Mouse (Mus musculus) CD4-positive, CD25-positive, alpha-beta regulatory T cell, adult 2 months (primary cell): Measurements from ENCODE around the gene Acot7.

ENCODE experiments used
- DNase-seq: peaks from one replicate; pipeline ENCODE4 v3.0.0-alpha.2; 2012; ENCODE audit warnings: low read depth, low spot score

Gene Acot7

DNA sequence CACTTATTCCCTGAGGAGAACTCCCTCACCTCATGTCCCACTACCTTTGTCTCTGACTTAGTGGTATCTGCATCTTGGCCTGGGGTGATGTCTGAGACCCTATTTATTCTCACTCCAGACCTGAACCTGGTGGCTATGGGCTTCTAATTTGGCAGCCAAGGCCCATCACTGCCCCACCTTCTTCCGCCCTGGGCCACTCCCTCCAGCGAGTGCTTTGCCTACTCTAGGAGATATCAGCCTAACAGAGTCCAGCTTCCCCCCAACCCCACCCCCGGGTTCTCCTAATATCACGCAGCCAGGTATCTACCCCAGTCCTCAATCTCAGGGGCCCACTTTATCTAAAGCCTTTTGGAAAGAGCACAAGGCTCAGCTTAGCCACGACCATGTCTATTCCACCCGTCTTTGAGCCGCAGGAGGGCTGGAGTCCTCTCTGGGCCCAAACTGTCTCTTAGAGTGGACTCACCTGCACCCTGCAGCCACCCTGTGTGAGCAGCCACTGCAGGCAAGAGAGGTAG lies 26.4 kb upstream of the Acot7 start:
- DNase-seq: no peak

DNA sequence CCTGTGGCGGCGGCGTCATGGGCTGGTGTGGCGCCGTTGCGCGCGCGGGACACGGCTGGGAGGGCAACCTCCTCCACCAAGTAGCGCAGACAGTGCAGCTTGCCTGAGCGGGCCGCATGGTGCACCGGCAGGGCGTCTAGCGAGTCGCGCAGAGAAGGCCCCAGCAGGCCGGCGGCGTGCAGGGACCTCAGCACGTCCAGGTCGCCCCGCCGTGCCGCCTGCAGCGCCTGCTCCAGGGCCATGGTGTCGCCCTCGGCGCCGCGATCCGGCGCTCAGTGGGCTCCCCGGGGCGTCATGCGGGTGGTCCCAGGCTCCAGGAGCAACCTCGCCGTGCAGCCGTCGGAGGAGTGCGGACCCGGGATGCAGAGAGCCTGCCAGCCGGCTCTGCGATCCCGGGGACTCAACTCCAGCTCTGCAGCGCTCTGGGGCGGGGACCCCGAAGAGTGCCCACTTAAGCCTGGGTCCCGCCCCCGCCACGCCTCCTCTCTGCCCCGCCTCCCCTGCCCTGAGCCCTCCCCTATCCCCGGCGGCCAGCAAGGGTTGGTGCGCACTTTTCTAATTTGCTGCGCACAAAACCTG lies 25.9 kb upstream of the Acot7 start, which contains the start of gene Espn:
Gene Espn (minus strand): TSS at position 406 of the 579 bp plus-strand sequence.
- DNase-seq: peak; percentile 49

DNA sequence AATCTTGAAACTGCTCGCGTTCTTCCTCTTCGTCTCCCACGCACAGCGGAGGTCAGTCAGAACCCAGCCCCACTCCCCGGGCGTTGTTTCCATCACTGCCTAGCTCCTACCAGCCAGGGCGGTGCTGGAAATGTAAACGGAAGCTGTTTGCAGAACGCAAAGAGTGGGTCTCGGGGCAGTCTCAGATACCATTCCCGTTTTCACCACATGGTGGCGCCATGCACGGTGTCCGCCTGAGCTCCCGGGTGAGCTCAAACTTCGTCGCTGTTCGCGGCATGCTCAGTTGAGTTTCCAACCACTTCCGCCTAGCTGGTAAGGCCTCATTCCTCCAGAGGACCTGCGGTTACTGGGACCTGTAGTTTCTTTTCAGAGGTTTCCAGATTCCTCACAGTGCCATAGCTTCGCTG lies 24.2 kb upstream of the Acot7 start:
- DNase-seq: peak; percentile 96

DNA sequence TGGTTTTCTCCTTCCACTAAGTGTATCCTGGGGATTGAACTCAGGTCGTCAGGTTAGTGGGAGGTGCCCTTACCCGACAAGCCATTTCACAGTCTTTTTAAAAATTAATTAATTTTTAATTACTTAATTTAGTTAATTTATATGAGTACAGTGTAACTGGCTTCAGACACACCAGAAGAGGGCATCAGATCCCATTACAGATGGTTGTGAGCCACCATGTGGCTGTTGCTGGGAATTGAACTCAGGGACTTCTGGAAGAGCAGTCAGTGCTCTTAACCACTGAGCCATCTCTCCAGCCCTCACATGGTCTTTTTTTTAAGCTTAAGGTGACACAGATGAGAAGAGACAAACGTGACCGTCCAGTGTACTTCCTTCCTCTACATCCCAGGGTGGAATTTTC lies 22.9 kb upstream of the Acot7 start:
- DNase-seq: no peak

DNA sequence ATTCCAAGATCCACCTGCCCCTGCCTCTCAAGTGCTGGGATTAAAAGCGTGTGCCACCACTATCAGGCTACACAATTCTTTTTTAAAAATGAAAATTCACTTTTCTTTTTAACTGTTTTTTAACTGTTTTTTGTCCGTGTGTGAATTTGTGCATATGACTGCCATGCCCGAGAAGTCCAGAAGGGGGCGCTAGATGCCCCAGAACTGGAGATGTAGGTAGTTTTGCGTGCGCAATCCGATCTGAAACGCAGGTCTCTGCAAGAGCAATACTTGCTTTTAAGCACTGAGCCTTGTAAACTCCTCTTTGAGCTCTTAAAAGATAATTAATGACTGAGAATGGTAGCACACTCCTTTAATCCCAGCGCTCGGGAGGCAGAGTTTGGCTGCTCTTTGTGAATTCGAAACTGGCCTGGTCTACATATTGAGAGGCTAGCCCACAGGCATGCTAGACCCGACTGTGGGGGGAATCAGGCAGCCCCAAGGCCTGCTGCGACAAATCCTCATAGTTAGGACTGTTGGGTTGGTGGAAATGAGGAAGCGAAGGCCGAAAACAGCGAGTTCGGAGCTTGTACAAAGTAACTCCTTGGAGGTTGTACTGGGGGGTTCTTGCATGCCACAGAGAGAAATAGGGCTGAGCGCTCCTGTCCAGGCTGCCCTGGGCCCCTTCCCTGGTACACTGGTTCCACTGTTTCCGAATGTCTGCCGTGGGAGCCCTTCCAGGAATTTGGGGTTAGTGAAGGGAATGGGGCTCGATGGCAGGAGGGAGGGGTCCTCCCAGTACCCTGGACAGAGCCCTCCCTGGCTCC lies 20.0 kb upstream of the Acot7 start:
- DNase-seq: peak; percentile 82

DNA sequence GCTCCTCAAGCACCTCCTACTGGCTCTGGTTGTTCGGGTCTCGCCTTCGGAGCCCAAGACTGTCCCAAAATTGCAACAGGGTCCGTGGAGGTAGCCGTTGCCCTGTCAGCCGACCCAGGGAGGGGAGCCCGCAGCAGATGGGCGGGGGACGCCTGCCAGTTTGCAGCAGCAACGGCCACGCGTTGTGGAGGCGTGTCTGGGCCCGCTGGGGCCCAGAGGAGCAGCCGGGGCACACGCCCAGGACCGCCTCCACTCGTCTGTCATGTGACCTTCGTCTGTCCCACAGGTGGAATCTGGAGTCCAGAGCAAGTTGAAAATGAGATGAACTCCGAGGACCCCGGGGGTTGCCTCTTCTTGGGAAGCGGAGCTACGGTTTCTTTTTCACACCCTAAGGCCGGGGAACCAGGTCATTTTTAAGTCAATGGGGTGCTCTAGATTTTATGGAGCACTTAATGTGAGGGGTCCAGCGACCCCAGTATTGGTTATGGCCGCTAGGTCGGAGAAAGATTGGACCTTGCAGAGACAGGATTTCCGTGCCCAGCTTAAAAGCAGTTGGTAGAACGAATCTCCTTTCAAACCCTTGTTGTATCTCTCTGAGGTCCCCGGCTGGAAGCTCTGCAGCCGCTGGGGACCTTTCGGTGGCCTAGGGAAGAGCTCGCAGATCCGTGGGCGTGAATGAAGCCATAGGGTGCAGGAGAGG lies 19.2 kb upstream of the Acot7 start, which contains the start of gene Hes2:
Gene Hes2 (plus strand): TSS at position 283 of the 700 bp plus-strand sequence.
- peak; percentile 46 for DNase-seq

DNA sequence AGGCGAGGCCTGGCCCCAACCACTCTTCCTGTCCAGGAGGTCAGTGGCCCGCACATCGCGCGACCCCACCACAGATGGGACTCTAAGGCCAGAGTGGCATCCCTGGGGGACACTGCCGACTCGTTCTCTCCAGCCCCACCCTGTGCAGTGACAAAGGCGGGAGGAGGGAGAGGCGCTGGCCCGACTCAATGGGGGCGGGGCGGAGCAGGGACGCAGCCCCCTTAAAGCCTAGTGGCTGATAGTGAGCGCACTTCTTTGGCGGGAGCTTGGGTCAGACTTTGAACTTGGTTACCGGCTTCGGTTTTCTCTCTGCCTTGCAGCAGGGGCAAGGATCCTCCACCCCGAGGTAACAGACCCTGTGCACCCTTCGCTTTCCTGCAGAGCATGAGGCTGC lies 18.7 kb upstream of the Acot7 start:
- DNase-seq: no peak

DNA sequence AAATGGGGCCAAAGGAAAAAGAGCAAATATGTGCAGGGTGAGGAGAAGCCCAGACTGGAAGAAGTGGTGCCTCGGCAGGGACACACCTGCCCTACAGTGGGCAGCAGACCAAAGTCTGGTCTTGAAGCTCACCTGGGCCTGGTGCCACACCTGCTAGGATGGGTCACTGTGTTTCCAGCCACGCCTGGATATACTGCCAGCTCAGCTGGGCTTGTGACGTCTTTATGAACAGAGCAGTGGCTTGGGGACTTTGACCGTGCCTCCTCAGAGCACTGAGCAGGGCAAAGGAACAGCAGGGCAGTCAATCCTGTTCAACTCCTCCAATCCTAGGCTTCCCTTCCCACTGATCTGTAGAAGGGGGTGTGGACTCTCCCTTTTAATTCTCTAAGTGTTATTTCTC lies 17.2 kb upstream of the Acot7 start:
- no peak for DNase-seq

DNA sequence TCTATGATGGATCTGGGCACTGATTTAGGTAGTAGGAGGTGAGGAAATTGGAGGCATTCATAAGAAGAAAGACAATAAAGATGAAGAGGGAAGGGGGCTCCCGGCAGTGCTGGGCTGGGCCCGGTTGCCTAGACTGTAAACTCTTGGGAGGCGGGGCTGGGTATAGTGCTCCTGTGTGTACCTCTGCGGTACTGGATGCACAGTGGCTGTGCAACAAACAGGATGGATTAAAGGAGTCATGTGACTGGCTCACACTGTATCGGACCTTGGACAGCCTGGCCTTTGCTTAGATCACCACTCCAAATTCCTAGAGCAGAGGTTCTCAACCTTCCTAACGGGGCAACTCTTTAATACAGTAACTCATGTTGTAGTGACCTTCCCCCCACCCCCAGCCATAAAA lies 16.3 kb upstream of the Acot7 start:
- DNase-seq: no peak

DNA sequence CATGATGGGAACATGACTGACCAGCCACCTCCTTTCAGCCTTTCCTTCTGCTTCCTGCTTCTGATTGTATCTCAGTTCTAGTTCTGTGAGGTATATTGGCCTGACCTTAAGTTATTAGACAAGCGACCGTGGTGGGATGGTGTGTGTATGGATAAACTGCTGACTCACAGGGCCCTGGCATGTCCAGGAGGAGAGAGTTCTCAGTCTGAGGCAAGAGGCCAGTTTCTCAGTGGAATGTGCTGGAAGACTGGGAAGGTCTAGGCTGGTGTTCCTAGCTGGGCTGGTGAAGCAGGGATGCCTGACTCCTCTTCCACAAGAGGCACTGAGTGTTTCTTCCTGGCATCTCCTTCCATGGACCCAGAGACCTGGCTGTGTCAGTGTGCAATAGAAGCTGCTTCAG lies 15.2 kb upstream of the Acot7 start:
- no peak for DNase-seq

DNA sequence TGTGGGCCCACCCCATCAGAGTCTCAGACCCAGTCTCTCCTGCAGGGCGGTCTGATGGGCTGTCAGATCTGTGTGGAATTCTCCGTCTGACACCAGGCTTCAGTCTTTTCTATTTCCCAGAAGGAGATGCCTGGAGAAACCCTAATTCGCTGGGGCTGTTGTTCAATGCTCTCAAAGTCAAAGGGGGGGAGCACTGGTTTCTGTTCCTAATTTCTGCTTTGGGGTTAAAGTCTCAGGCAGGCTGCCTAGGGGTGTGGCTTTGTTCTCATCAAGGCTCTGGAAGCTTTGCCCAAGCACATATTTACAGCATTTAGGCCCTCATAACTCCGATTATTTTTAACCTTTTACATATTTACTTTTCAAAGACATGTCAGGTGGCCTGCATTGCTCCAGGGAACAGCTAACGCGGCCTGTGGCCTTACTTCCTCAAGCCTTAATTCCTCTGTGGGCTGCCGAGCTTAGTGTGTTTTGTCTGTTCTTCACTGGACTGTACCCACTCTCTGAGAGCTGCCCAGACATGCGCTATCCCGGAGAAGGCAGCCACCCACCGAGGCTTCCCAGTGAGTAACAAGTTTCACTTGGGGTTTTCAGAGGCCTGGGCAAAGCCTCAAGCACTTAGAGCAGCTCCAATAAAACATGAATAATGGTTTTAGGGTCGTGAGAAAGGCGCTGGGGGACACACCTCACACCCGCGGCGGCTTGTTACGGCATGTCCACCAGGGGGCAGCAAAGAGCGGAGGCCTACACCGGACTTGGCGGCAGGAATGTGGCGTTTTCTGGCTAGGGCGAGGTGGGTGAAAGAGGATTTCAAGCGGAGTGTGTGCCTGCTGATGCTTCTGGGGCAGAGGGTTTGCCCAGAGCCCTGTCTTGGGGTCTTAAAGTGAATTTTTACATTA lies 12.7 kb upstream of the Acot7 start:
- peak; percentile 76 for DNase-seq

DNA sequence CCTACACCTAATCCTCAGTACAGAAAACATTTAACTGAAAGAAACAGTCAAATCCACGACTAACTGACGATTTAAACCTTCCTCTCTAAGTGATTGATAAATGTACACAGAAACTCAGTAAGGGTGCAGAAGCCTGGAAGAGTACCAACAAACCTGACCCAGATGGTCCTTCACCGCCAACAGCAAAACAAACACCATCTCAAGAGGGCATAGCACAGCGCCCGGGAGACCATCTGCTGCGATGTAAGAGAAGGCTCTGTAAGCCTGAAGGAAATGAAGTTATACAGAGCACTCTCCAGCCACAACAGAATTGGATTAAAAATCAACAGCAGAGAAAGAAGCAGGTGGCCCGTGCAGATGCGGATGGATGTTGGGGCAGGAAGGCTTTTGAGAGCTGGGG lies 9.9 kb upstream of the Acot7 start:
- DNase-seq: no peak

DNA sequence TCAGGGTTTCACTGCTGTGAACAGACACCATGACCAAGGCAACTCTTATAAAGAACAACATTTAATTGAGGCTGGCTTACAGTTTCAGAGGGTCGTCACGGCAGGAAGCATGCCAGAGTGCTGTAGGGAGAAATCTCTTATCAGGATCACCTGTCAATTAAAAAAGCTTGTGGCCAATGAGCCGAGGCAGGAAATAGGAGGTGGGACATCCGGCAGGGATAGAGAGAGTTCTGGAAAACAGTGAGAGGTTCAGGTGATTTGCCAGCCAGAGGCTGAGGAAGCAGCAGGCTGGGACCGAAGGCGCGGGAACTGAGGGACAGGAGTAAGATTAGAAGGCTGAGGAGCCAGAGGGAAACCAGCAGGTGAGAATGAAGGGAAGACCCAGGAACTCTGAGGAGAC lies 8.8 kb upstream of the Acot7 start:
- no peak for DNase-seq

DNA sequence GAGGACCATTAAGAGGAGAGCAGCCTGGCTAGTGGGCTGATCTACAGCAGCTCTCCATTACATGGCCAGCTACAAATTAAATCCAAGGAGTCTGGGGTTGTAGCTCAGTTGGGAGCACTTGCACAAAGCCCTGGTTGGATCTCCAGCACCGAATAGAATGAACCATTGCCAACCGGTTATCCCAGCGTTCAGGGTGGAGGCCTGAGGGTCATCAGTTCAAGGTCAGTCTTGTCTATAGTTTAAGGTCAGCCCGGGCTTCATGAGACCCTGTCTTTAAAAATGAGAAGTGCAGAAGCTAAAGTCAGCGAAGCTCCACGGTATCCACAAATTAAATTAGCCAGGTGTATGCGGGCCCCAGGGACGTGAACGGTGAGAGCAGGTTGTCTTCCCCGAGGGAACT lies 7.6 kb upstream of the Acot7 start:
- no peak for DNase-seq

DNA sequence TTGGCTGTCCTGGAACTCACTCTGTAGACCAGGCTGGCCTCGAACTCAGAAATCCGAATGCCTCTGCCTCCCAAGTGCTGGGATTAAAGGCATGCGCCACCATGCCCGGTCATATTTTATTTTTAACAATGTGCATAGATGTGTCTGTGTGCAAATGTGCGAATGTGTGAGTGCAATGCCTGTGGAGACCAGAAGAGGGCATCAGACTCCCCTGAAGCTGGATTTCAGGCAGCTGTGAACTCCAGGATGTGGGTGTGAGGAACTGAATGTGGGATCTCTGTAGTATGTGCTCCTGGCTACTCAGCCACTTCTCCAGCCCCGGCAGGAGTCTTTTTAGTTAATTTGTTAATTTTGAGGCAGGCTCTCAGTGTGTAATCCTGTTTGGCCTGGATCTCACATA lies 6.4 kb upstream of the Acot7 start:
- peak; percentile 63 for DNase-seq

DNA sequence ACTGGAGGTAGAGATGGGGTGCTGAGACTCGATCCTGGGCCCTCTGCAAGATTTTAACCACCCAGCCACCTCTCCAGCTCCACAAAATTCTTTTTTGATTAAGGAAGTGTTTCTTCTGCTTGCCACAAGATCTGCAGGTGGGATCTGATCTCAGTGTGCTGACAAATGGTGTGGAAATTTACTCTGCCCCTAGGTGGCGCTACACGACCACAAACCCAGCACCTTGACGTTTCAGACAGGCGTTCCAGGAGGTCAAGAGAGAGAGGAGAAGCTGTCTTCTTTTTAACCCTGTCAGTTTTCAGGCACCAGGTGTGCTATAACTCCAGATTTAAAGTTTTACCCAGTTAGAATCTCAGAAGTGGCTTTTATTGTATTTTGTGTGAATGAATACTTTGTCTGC lies 4.9 kb upstream of the Acot7 start:
- DNase-seq: peak; percentile 91

DNA sequence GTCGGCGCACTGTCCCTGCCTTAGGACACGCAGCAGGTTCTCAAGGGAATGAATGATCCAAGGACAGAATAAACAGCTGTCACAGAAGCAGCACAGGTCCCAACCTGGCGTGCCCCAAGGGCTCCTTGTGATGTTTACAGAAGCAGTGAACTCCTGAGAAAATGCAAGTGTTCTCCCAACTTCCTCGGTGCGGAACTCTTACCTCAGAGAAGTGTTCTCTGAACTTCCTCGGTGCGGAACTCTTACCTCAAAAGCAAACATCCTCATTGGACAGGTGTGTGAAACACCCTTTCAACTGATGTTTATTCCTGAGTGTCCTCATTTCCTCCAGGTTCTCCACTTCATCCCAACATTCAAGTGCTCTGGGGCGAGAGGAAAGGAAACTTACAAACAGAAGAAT lies 4.0 kb upstream of the Acot7 start:
- DNase-seq: no peak

DNA sequence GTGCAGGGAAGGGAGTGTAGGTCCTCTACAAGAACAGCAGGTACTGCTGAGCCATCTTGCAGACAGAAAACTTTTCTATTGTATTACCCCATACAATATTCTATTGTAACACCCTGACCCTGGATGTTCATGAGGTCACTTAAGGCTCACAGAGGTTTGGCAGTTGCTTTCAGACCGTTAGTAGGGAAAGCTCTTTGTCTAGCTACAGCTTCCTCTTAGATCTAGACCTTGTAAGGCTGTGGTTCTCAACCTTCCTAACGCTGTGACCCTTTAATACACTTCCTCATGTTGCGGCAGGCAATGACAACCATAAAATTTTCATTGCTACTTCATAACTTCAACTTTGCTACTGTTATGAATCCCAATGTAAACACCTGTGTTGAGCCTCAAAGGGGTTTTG lies 1.3 kb upstream of the Acot7 start:
- no peak for DNase-seq

DNA sequence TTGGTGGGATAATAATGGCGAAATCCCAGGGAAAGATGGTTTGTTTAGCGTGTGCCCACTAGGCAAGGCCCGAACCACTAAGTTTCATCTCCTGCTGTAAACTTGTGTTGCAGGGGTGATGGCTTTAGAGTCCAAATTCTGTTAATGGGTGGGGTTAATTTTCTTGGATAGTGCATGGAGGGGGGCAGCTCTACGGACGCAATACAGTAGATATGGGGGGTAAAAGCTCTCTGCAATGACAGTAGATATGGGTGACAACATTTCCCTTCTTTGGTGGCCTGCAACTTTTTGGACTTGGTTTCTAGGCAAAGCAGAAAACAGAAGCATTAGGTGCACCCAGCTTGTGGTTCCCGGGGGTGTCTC lies 779 bp upstream of the Acot7 start:
- no peak for DNase-seq

DNA sequence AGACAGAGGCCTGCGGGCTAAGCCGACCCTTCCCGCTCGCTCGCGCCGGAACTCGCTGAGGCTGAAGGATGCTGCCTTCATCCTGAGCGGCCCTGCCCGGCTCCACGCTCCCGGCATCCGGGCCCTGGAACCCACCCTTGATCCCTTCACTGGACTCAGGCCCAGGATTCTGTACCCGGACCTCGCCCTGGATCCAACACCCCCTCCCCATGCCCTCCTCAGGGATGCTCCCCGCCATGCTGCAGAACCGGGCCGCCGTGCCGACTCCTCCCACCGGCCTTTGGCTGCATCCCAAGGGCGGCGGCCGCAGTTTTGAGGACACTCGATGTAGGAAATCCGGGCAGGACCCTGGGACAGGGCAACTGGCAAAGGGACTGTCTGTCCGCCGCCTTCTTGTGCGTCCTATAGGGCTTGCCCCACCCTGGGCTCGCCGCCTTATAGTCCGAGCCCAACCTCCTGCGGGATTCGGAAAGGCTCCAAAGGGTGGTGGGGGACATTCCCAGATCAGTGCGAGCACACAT lies 470 bp downstream of the Acot7 start:
- no peak for DNase-seq
